Mouse (Mus musculus) forebrain, postnatal 0 days (tissue): ENCODE data around the gene Tmprss4. TPM values are rescaled to one million over a fixed set of nuclear protein-coding genes. Genes with fewer than 3 reads are reported as not detected.

Source experiments
- ATAC-seq: fragments of 200-750 bp; cut with Nextera tagmentation; 2 replicates; pipeline ENCODE4 v1.8.0; 2017; ENCODE audit warnings: mild to moderate bottlenecking, moderate library complexity
- DNase-seq: peaks from one replicate; pipeline ENCODE4 v3.0.0-alpha.2; 2015
- H3K27ac ChIP-seq: fragments of 300-500 bp; sonication (generic); 2 replicates; pipeline ENCODE4 v1.5.1; 2014; ENCODE audit warnings: low read depth, mild to moderate bottlenecking, antibody characterized with exemption, low read length, moderate library complexity, mixed read lengths
- H3K27me3 ChIP-seq: fragments of 300-500 bp; sonication (generic); 2 replicates; pipeline ENCODE4 v1.6.1; 2014; ENCODE audit warnings: mild to moderate bottlenecking, low read length, mixed read lengths; ENCODE audit not compliant: insufficient read depth
- H3K36me3 ChIP-seq: fragments of 300-500 bp; sonication (generic); 2 replicates; pipeline ENCODE4 v1.6.1; 2014; ENCODE audit warnings: mild to moderate bottlenecking, moderate library complexity; ENCODE audit not compliant: insufficient read depth
- H3K4me1 ChIP-seq: fragments of 300-500 bp; sonication (generic); 2 replicates; pipeline ENCODE4 v1.6.1; 2014; ENCODE audit warnings: antibody characterized with exemption; ENCODE audit not compliant: insufficient read depth
- H3K4me2 ChIP-seq: fragments of 300-500 bp; sonication (generic); 2 replicates; pipeline ENCODE4 v1.6.1; 2014; ENCODE audit warnings: low read depth, mild to moderate bottlenecking, moderate library complexity
- H3K4me3 ChIP-seq: fragments of 300-500 bp; sonication (generic); 2 replicates; pipeline ENCODE4 v1.5.1; 2014; ENCODE audit warnings: low read depth, low read length, mixed read lengths
- H3K9ac ChIP-seq: fragments of 300-500 bp; sonication (generic); 2 replicates; pipeline ENCODE4 v1.6.1; 2014; ENCODE audit warnings: mild to moderate bottlenecking
- H3K9me3 ChIP-seq: fragments of 300-500 bp; sonication (generic); 2 replicates; pipeline ENCODE4 v1.6.1; 2016; ENCODE audit warnings: low read length
- CTCF ChIP-seq: sonication (generic); IDR thresholded peaks from 2 replicates; pipeline ENCODE4 v1.5.1; 2016; ENCODE audit warnings: antibody characterized with exemption, control low read depth, low read depth
- WGBS: fragments of 180-500 bp; shearing (Covaris S2); extraction: QIAGEN DNeasy Blood & Tissue Kit; methylation state at CpG from one replicate; pipeline ENCODE4 v1.1.7; 2014; 5-methylcytosine and 5-hydroxymethylcytosine counted together
- polyA plus RNA-seq: library from polyadenylated mRNA; unstranded; fragments of >200 nt; fragmentation: Nextera tagmentation; extraction: Ambion mirVana; gene quantifications from 2 replicates; pipeline ENCODE4 v1.2.1, GENCODE M21; 2015
- total RNA-seq: library from RNA; depleted of rRNA; stranded (reverse); fragments of >200 nt; gene quantifications from 2 replicates; pipeline ENCODE4 v1.2.3, GENCODE M21; 2014

The Tmprss4 gene
- total and polyA plus RNA-seq, 2 experiments from 2014 or later: not detected

DNA sequence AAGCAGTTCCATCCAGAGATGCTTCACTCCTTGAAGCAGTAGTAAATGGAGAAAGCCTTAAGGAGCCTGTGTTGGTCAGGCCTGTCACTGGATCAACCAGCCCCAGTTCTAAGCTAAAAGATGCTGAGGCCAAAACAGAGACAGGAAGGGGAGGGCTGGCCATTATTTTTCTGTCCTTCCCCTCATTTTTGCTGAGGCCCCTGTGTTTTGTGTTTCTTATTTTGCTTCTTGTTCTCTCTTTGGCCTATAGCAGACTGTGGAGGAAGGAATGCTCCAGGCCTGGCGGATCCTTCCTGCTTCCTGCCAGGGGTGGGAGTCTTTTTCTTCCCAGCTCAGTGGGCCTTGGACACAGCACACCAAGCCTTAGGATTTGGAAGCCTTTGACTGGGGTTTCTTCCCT lies 41.5 kb upstream of the Tmprss4 start:
- DNase-seq: no peak
- no peaks in the 10 kb centered on the region for H3K4me1 ChIP-seq
- H3K27me3 ChIP-seq: no peaks in the 10 kb centered on the region
- no peak overlapping the region for H3K9ac ChIP-seq
- H3K27ac ChIP-seq: no peak overlapping the region
- no peaks in the 10 kb centered on the region for H3K9me3 ChIP-seq
- no peak for TF ChIP-seq CTCF
- H3K4me2 ChIP-seq: no peak overlapping the region
- no peak overlapping the region for H3K4me3 ChIP-seq
- ATAC-seq: no peak
- WGBS: 76% methylated on average over 1 of the region's 1 CpGs
- H3K36me3 ChIP-seq: no peaks in the 10 kb centered on the region

DNA sequence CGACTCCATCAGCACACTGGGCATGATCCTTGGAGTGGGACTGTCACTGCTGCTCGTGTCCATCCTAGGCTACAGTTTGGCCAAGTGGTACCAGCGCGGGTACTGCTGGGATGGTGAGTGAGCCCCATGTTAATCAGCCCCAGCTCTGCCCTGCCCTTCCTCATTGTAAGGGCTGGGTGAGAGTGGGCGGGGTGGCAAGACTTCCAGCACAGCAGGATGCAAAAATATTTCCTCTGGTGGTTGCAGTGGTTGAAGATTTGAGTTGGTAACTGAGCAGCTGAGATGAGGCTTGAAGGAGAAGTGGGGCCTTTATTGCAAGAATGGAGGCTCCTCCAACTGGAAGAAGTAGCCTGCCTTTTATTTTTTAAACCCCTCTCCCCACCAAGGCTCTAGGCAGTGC lies 37.5 kb upstream of the Tmprss4 start:
- Histone ChIP-seq H3K9ac (no peak overlapping the region), H3K27ac (no peak overlapping the region), H3K27me3 (no peaks in the 10 kb centered on the region), H3K4me2 (no peak overlapping the region), H3K9me3 (no peaks in the 10 kb centered on the region), H3K36me3 (no peaks in the 10 kb centered on the region), H3K4me3 (no peak overlapping the region), H3K4me1 (no peaks in the 10 kb centered on the region)
- WGBS: 86% methylated on average over 5 of the region's 5 CpGs
- DNase-seq (no peak), ATAC-seq (no peak)
- no peak for TF ChIP-seq CTCF

DNA sequence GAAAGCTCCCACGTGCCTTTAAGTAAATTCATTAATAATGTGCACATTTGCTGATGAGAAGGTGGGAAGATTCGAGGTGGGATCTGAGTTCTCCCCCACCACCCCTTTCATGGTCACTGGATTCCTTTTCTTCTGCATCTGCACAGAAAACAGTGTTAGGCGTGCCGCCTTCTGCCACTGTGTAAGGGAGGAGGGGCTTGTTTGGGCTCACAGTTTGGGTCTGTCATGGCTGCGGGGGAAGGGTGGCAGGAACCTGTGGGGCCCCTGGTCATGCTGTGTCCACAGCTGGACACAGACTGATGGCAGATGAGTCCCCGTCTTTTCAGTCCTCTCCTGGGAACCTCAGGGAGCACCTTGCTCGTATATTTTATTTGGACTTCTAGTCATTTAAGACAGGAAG lies 32.9 kb upstream of the Tmprss4 start:
- no peak for TF ChIP-seq CTCF
- H3K27me3 ChIP-seq: no peaks in the 10 kb centered on the region
- no peak for DNase-seq

DNA sequence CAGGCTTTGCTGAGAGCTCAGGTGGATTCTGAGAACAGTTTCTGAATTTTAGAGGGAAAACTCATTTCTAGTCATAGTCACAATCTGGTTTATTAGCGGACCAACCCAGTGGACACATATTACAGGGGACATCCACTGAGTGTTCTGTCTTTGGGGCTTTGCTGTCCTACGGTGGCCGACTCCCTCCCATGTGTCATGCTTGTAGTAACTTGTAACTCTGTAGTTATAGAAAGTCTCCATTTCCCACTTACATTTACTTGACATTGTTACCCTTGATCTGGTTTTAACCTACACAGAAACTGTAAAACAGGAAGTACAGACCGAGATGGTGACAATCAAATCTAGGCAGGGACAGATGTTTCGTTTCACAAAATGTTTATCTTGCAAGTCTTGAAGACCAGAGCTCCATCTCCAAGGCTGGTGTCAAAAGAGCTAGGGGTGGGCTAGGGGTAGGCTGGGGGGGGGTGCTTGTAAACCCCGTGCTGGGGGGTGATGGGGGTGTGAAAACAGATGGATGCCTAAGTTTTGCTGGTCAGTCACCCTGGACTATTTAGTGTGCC lies 31.9 kb upstream of the Tmprss4 start:
- DNase-seq (no peak), ATAC-seq (no peak)
- H3K27ac ChIP-seq: no peak overlapping the region
- H3K4me2 ChIP-seq: no peak overlapping the region
- H3K4me3 ChIP-seq: no peak overlapping the region
- TF ChIP-seq CTCF: no peak
- 83% methylated on average over 6 of the region's 6 CpGs for WGBS
- H3K36me3 ChIP-seq: no peaks in the 10 kb centered on the region
- no peaks in the 10 kb centered on the region for H3K9me3 ChIP-seq
- no peaks in the 10 kb centered on the region for H3K27me3 ChIP-seq
- H3K9ac ChIP-seq: no peak overlapping the region
- H3K4me1 ChIP-seq: no peaks in the 10 kb centered on the region

More for the DNA sequence above, 32.9 kb upstream of the Tmprss4 start:
- no peak for ATAC-seq
- H3K4me2 ChIP-seq: no peak overlapping the region
- H3K9ac ChIP-seq: no peak overlapping the region
- H3K4me1 ChIP-seq: no peaks in the 10 kb centered on the region
- H3K4me3 ChIP-seq: no peak overlapping the region
- H3K27ac ChIP-seq: no peak overlapping the region
- no peaks in the 10 kb centered on the region for H3K36me3 ChIP-seq
- H3K9me3 ChIP-seq: no peaks in the 10 kb centered on the region
- WGBS: 46% methylated on average over 7 of the region's 7 CpGs

DNA sequence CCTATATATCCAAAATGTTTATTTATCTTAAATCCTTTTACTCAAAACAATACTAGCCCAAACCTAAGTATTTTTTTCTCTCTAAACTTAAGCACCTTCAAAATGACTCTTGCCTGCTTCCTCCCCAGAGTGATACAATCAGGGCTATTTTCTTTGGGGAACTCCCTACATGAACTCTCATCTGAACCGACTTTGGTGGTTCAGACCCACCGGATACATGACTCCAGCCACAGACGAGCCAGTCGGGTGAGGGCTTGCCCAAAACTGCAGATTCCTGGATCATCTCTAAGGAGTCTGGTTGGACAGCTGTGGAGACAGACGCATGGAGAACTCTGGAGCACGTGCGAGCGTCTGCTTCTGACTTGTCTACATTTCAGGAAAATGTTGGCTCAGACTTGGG lies 25.5 kb upstream of the Tmprss4 start:
- no peak for ATAC-seq

DNA sequence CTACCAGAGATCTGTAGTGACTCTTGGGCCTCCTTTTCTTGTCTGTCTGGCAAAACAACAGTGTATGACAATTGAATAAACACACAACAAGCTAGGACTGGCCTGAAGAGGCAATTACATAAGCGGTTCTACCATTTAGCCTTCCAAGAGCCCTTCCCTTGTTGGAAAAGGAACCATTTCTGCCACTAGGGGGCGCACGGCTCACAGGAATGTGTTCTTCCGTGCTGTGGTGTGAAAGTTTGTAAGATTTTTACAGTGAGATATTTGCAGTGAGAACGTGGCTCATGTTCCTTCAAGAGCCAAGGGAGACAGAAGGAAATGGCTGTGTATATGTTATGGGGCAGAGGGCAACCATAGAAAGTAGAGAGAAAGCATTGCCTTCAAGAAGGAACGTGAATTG lies 17.7 kb upstream of the Tmprss4 start:
- no peak overlapping the region for H3K4me2 ChIP-seq
- TF ChIP-seq CTCF: peak; percentile 97
- no peak overlapping the region for H3K4me3 ChIP-seq
- H3K9me3 ChIP-seq: no peaks in the 10 kb centered on the region
- no peak overlapping the region for H3K27ac ChIP-seq
- 13% methylated on average over 6 of the region's 6 CpGs for WGBS
- no peak overlapping the region for H3K9ac ChIP-seq
- peak; percentile 72 for ATAC-seq
- H3K4me1 ChIP-seq: no peaks in the 10 kb centered on the region
- H3K36me3 ChIP-seq: no peaks in the 10 kb centered on the region
- peak; percentile 93 for DNase-seq
- H3K27me3 ChIP-seq: no peaks in the 10 kb centered on the region

More for the DNA sequence above, 25.5 kb upstream of the Tmprss4 start:
- Histone ChIP-seq H3K4me2 (no peak overlapping the region), H3K9me3 (no peaks in the 10 kb centered on the region), H3K36me3 (no peaks in the 10 kb centered on the region), H3K27me3 (no peaks in the 10 kb centered on the region), H3K9ac (no peak overlapping the region), H3K4me1 (no peaks in the 10 kb centered on the region), H3K4me3 (no peak overlapping the region), H3K27ac (no peak overlapping the region)
- WGBS: 77% methylated on average over 8 of the region's 8 CpGs
- no peak for TF ChIP-seq CTCF
- DNase-seq: no peak

DNA sequence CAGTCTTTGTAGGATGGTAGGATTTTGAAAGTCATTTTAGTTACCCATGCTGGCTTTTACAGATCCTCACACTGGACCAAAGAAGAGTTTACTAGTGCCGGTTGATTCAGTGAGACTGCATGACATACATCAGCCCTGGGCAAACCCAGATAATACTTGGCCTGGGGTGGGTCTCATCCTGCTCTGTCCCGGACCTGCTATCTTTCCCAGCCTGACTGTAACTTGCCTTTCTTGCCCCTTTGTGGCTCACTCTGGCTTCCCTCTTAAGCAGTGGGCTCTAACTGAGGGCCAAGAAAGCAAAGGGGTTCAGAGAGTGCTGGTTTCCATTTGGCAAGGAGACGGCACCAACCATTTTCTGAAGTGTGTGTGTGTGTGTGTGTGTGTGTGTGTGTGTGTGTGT lies 15.8 kb upstream of the Tmprss4 start:
- no peak for DNase-seq
- H3K27me3 ChIP-seq: no peaks in the 10 kb centered on the region
- 84% methylated on average over 3 of the region's 3 CpGs for WGBS
- H3K9ac ChIP-seq: no peak overlapping the region
- no peak for ATAC-seq
- no peak overlapping the region for H3K4me2 ChIP-seq
- TF ChIP-seq CTCF: no peak
- H3K9me3 ChIP-seq: no peaks in the 10 kb centered on the region
- no peaks in the 10 kb centered on the region for H3K4me1 ChIP-seq
- H3K27ac ChIP-seq: no peak overlapping the region
- H3K4me3 ChIP-seq: no peak overlapping the region
- H3K36me3 ChIP-seq: no peaks in the 10 kb centered on the region
